ENCODE assay signal across 11 mouse cellular contexts in the genomic region with DNA sequence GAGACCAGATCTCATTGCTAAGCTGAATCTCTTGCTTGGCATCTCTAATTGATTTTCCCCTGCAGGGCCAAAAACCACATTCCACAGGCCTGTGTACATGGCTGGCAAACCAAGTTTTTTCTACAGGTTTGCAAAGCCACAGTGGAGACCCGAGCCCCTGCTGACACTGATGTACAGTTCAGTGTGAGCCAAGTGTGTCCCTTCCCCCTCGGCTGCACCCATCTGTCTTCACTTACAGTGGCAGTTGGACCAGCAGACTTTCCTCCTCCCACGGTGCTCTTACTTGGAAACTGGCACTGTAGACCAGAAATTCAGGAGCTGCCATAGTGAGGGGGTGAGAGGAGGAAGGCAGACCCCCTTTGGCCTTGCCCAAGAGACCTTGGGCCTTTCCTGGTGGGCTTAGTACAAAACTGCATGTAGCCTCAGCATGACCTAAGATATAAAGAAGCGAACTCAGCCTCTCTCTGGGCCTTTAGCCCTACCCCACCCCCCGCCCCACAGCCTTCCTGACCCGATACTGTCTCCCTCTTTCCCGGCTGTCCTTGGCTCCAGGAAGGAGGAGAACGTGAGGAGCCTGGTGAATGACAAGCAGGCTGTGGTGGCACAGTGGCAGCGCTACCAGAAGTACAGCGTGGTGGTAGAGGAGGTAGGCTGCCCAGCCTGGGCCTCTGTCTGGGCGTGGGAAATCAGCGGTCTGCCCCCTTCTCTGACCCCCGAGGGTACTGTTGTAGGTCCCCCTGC. TPM values are rescaled to one million over a fixed set of nuclear protein-coding genes. Genes with fewer than 3 reads are reported as not detected.
DNase-seq lines count a peak whose midpoint lies in the region; ATAC-seq and TF ChIP-seq lines count a peak whose summit lies in the region.
"Had no signal": no experiment of that assay in that cellular context is flagged by ENCODE, and none has a peak within 500 bp of the region (broad histone marks: within the 10 kb centered on the region; RNA-seq: fewer than 3 reads in every experiment).

No protein-coding gene starts in this region.

- H3K9ac ChIP-seq in hindbrain, postnatal 0 days (replicated peaks; ENCODE audit: low read length) = no peak overlapping the region
- no peak overlapping the region for H3K9ac ChIP-seq in limb, embryonic 11.5 days (ENCODE audit: low read length)
- no peak overlapping the region for H3K9ac ChIP-seq in kidney, embryonic 14.5 days (ENCODE audit: low read depth, low read length)
- H3K9ac ChIP-seq in heart, embryonic 11.5 days (ENCODE audit: low read depth, low read length) = no peak overlapping the region
- H3K9ac ChIP-seq: kidney, embryonic 15.5 days had no signal

- 59% methylated on average over 13 of the region's 13 CpGs for WGBS in hindbrain, postnatal 0 days
- WGBS in limb, embryonic 11.5 days = 63% methylated on average over 13 of the region's 13 CpGs
- WGBS in kidney, embryonic 14.5 days = 57% methylated on average over 12 of the region's 13 CpGs
- 76% methylated on average over 13 of the region's 13 CpGs for WGBS in heart, embryonic 11.5 days (ENCODE audit: insufficient replicate concordance)

- TF ChIP-seq CTCF in hindbrain, postnatal 0 days (IDR thresholded peaks at IDR 0.05; ENCODE audit: low read depth) = no peak

- peaks cover 18% of the 10 kb centered on the region for H3K36me3 ChIP-seq in hindbrain, postnatal 0 days (ENCODE audit: insufficient read depth, low read length)
- peaks cover 11% of the 10 kb centered on the region; the same call in 1 of the 2 replicates for H3K36me3 ChIP-seq in limb, embryonic 11.5 days (ENCODE audit: control insufficient read depth, insufficient read depth, low read length)
- H3K36me3 ChIP-seq in kidney, embryonic 14.5 days (ENCODE audit: control insufficient read depth, insufficient read depth, low read length) = peaks cover 63% of the 10 kb centered on the region
- H3K36me3 ChIP-seq in heart, embryonic 11.5 days (ENCODE audit: control insufficient read depth, insufficient read depth, low read length) = peaks cover 26% of the 10 kb centered on the region

- no peak overlapping the region for H3K4me3 ChIP-seq in hindbrain, postnatal 0 days (ENCODE audit: low read length)
- no peak overlapping the region for H3K4me3 ChIP-seq in limb, embryonic 11.5 days (ENCODE audit: low read depth, low read length)
- H3K4me3 ChIP-seq in kidney, embryonic 14.5 days (ENCODE audit: low read length) = no peak overlapping the region
- no peak overlapping the region for H3K4me3 ChIP-seq in heart, embryonic 11.5 days (ENCODE audit: low read depth, low read length)
- H3K4me3 ChIP-seq: kidney, embryonic 15.5 days had no signal

- no peak overlapping the region for H3K27ac ChIP-seq in hindbrain, postnatal 0 days
- H3K27ac ChIP-seq in limb, embryonic 11.5 days (replicated peaks; ENCODE audit: low read depth, low read length) = no peak overlapping the region
- no peak overlapping the region for H3K27ac ChIP-seq in kidney, embryonic 14.5 days (ENCODE audit: low read depth, low read length)
- H3K27ac ChIP-seq in heart, embryonic 11.5 days (ENCODE audit: low read depth, low read length) = no peak overlapping the region
- H3K27ac ChIP-seq: kidney, embryonic 15.5 days had no signal

- H3K9me3 ChIP-seq in hindbrain, postnatal 0 days (ENCODE audit: low read length) = no peaks in the 10 kb centered on the region
- H3K9me3 ChIP-seq in limb, embryonic 11.5 days (ENCODE audit: control insufficient read depth, low read length) = no peaks in the 10 kb centered on the region
- no peaks in the 10 kb centered on the region for H3K9me3 ChIP-seq in kidney, embryonic 14.5 days (ENCODE audit: control insufficient read depth, low read length)
- H3K9me3 ChIP-seq in heart, embryonic 11.5 days (replicated peaks; ENCODE audit: control insufficient read depth, low read length) = no peaks in the 10 kb centered on the region
- H3K9me3 ChIP-seq: kidney, embryonic 15.5 days had no signal

- H3K4me2 ChIP-seq in hindbrain, postnatal 0 days (ENCODE audit: low read depth, low read length) = no peak overlapping the region
- H3K4me2 ChIP-seq in limb, embryonic 11.5 days (ENCODE audit: low read depth, severe bottlenecking) = 0 out of 2 replicates have a peak overlapping the region, but pooled peaks have one; percentile 3
- H3K4me2 ChIP-seq in kidney, embryonic 14.5 days (replicated peaks; ENCODE audit: low read depth, low read length) = no peak overlapping the region
- H3K4me2 ChIP-seq in heart, embryonic 11.5 days = no peak overlapping the region
- H3K4me2 ChIP-seq: kidney, embryonic 15.5 days had no signal

- ATAC-seq in hindbrain, postnatal 0 days = peak; percentile 46
- no peak for ATAC-seq in limb, embryonic 11.5 days (ENCODE audit: insufficient number of reproducible peaks, low FRiP score, low TSS enrichment, low read depth)
- no peak for ATAC-seq in kidney, embryonic 14.5 days (ENCODE audit: low FRiP score, low TSS enrichment)
- no peak for ATAC-seq in heart, embryonic 11.5 days (replicated peaks; ENCODE audit: insufficient number of reproducible peaks, low FRiP score, low TSS enrichment)

- H3K27me3 ChIP-seq in hindbrain, postnatal 0 days (ENCODE audit: insufficient read depth, low read length) = no peaks in the 10 kb centered on the region
- H3K27me3 ChIP-seq in limb, embryonic 11.5 days (ENCODE audit: control insufficient read depth, insufficient read depth, low read length) = no peaks in the 10 kb centered on the region
- no peaks in the 10 kb centered on the region for H3K27me3 ChIP-seq in kidney, embryonic 14.5 days (ENCODE audit: control insufficient read depth, insufficient read depth, low read length)
- H3K27me3 ChIP-seq in heart, embryonic 11.5 days (ENCODE audit: control insufficient read depth, insufficient read depth, low read length) = no peaks in the 10 kb centered on the region
- H3K27me3 ChIP-seq: kidney, embryonic 15.5 days had no signal

- peak; percentile 14 for DNase-seq in embryo, embryonic 11 days
- DNase-seq in embryo, embryonic 10 days (ENCODE audit: low spot score) = no peak
- peak; percentile 87 for DNase-seq in brain, adult 2 months (ENCODE audit: low read depth, low spot score)
- peak; percentile 66 for DNase-seq in hindbrain, postnatal 0 days (ENCODE audit: low spot score)
- peak; percentile 32 for DNase-seq in limb, embryonic 11.5 days (ENCODE audit: low spot score)
- no peak for DNase-seq in thymus, adult 18-20 months

- H3K4me1 ChIP-seq in hindbrain, postnatal 0 days (ENCODE audit: insufficient read depth, low read length) = no peaks in the 10 kb centered on the region; the same call in 1 of the 2 replicates
- peaks cover 4% of the 10 kb centered on the region; the same call in 1 of the 2 replicates for H3K4me1 ChIP-seq in limb, embryonic 11.5 days (ENCODE audit: control insufficient read depth, insufficient read depth, low read length)
- H3K4me1 ChIP-seq in kidney, embryonic 14.5 days (ENCODE audit: control insufficient read depth, insufficient read depth, low read length) = no peaks in the 10 kb centered on the region
- H3K4me1 ChIP-seq in heart, embryonic 11.5 days (ENCODE audit: control insufficient read depth, insufficient read depth, low read length) = peaks cover 7% of the 10 kb centered on the region; the same call in 1 of the 2 replicates
- H3K4me1 ChIP-seq: kidney, embryonic 15.5 days had no signal

RNA-seq across cellular contexts. Expression of gene Uqcr10, which starts 25.3 kb away (rescaled TPM):
- total RNA-seq in hindbrain, postnatal 0 days (2014; rRNA removed) = 183 and 231 TPM in 2 replicates
- polyA plus RNA-seq in hindbrain, postnatal 0 days (2015; fragmentation: Nextera tagmentation; extraction: Ambion mirVana) = 1,048 and 1,063 TPM in 2 replicates
- polyA plus RNA-seq in limb, embryonic 11.5 days (2014; fragmentation: Nextera tagmentation; extraction: Ambion mirVana) = 639 and 641 TPM in 2 replicates
- polyA plus RNA-seq in kidney, embryonic 14.5 days (2014; fragmentation: Nextera tagmentation; extraction: Ambion mirVana) = 800 and 1,083 TPM in 2 replicates
- polyA plus RNA-seq in heart, embryonic 11.5 days (2014; fragmentation: Nextera tagmentation; extraction: Ambion mirVana) = 1,482 and 1,490 TPM in 2 replicates

RNA-seq across cellular contexts. Expression of gene Zmat5, which starts 25.6 kb away (rescaled TPM):
- 22.7 and 24.5 TPM in 2 replicates for total RNA-seq in hindbrain, postnatal 0 days (2014; rRNA removed)
- 56.5 and 58.5 TPM in 2 replicates for polyA plus RNA-seq in hindbrain, postnatal 0 days (2015; fragmentation: Nextera tagmentation; extraction: Ambion mirVana)
- polyA plus RNA-seq in limb, embryonic 11.5 days (2014; fragmentation: Nextera tagmentation; extraction: Ambion mirVana) = 77.1 and 78.9 TPM in 2 replicates
- 59.8 and 77.4 TPM in 2 replicates for polyA plus RNA-seq in kidney, embryonic 14.5 days (2014; fragmentation: Nextera tagmentation; extraction: Ambion mirVana)
- 50.1 and 55.8 TPM in 2 replicates for polyA plus RNA-seq in heart, embryonic 11.5 days (2014; fragmentation: Nextera tagmentation; extraction: Ambion mirVana)

RNA-seq across cellular contexts. Expression of gene Ascc2, which starts 41.3 kb away (rescaled TPM):
- total RNA-seq in hindbrain, postnatal 0 days (2014; rRNA removed) = 15.0 and 15.5 TPM in 2 replicates
- 13.6 and 13.8 TPM in 2 replicates for polyA plus RNA-seq in hindbrain, postnatal 0 days (2015; fragmentation: Nextera tagmentation; extraction: Ambion mirVana)
- polyA plus RNA-seq in limb, embryonic 11.5 days (2014; fragmentation: Nextera tagmentation; extraction: Ambion mirVana) = 39.5 and 40.6 TPM in 2 replicates
- polyA plus RNA-seq in kidney, embryonic 14.5 days (2014; fragmentation: Nextera tagmentation; extraction: Ambion mirVana) = 20.9 and 36.2 TPM in 2 replicates
- 28.4 and 29.0 TPM in 2 replicates for polyA plus RNA-seq in heart, embryonic 11.5 days (2014; fragmentation: Nextera tagmentation; extraction: Ambion mirVana)

RNA-seq across cellular contexts. Expression of gene Gm11032, which starts 59.0 kb away (rescaled TPM):
- total RNA-seq in hindbrain, postnatal 0 days (2014; rRNA removed) = not detected in 2 replicates
- polyA plus RNA-seq in hindbrain, postnatal 0 days (2015; fragmentation: Nextera tagmentation; extraction: Ambion mirVana) = not detected in 2 replicates
- polyA plus RNA-seq in limb, embryonic 11.5 days (2014; fragmentation: Nextera tagmentation; extraction: Ambion mirVana) = not detected in 2 replicates
- polyA plus RNA-seq in kidney, embryonic 14.5 days (2014; fragmentation: Nextera tagmentation; extraction: Ambion mirVana) = not detected in 2 replicates
- not detected in 2 replicates for polyA plus RNA-seq in heart, embryonic 11.5 days (2014; fragmentation: Nextera tagmentation; extraction: Ambion mirVana)
- total RNA-seq: heart, adult 8-10 months had no signal
- polyA plus RNA-seq: kidney, embryonic 15.5 days; spleen, adult 2 months had no signal

Comparison
In these comparisons a context has a peak if more than half of its experiments do, and no peak if none do; other contexts are left out.
1. DNase-seq: peak in embryo, embryonic 11 days (single experiment), brain, adult 2 months (single experiment), hindbrain, postnatal 0 days (single experiment) and limb, embryonic 11.5 days (single experiment); none in embryo, embryonic 10 days (single experiment) and thymus, adult 18-20 months (0 of 2).